Mouse (Mus musculus): Measurements from ENCODE around the gene Hdhd5. TPM values are rescaled to one million over a fixed set of nuclear protein-coding genes. Genes with fewer than 3 reads are reported as not detected.

Hdhd5 gene
- polyA plus RNA-seq, 1 experiment from 2014 or later = 15.9 TPM

GRCm38 (mm10) chr6:120473427-120473826 is 57.7 kb downstream of the Hdhd5 start:
- no peak for TF ChIP-seq CTCF (IDR thresholded peaks at IDR 0.05; ENCODE audit: low read depth)
- Histone ChIP-seq H3K27me3 (ENCODE audit: insufficient read depth, low read length) (no peaks in the 10 kb centered on the region), H3K9me3 (replicated peaks; ENCODE audit: low read length) (no peaks in the 10 kb centered on the region), H3K4me2 (ENCODE audit: low read length) (no peak overlapping the region), H3K9ac (ENCODE audit: low read depth, low read length) (no peak overlapping the region), H3K4me3 (replicated peaks; ENCODE audit: low read depth, low read length) (no peak overlapping the region), H3K27ac (no peak overlapping the region), H3K4me1 (replicated peaks; ENCODE audit: insufficient read depth, low read length) (no peaks in the 10 kb centered on the region; the same call in 1 of the 2 replicates), H3K36me3 (ENCODE audit: insufficient read depth, low read length) (no peaks in the 10 kb centered on the region)
- 0 out of 2 replicates have a peak, but pooled peaks have one; percentile 53 for ATAC-seq (replicated peaks; ENCODE audit: low FRiP score, low read depth)
- DNase-seq (ENCODE audit: low spot score) = no peak
- 41% methylated on average over 5 of the region's 5 CpGs for WGBS

- TF ChIP-seq CTCF (IDR thresholded peaks at IDR 0.05; ENCODE audit: low read depth) = no peak
- WGBS = 35% methylated on average over 8 of the region's 8 CpGs
- no peak overlapping the region for H3K4me2 ChIP-seq (ENCODE audit: low read length)
These were observed 58.5 kb downstream of the Hdhd5 start for GRCm38 (mm10) chr6:120472455-120473140.

GRCm38 (mm10) chr6:120471991-120472441 is 59.1 kb downstream of the Hdhd5 start:
- 35% methylated on average over 5 of the region's 5 CpGs for WGBS
- no peaks in the 10 kb centered on the region for H3K36me3 ChIP-seq (ENCODE audit: insufficient read depth, low read length)
- H3K27me3 ChIP-seq (ENCODE audit: insufficient read depth, low read length) = no peaks in the 10 kb centered on the region
- DNase-seq (ENCODE audit: low spot score) (no peak), ATAC-seq (replicated peaks; ENCODE audit: low FRiP score, low read depth) (no peak)
- TF ChIP-seq CTCF (IDR thresholded peaks at IDR 0.05; ENCODE audit: low read depth) = no peak
- no peak overlapping the region for H3K4me3 ChIP-seq (replicated peaks; ENCODE audit: low read depth, low read length)
- no peaks in the 10 kb centered on the region for H3K9me3 ChIP-seq (replicated peaks; ENCODE audit: low read length)
- H3K9ac ChIP-seq (ENCODE audit: low read depth, low read length) = no peak overlapping the region
- H3K4me2 ChIP-seq (ENCODE audit: low read length) = no peak overlapping the region
- no peak overlapping the region for H3K27ac ChIP-seq
- no peaks in the 10 kb centered on the region; the same call in 1 of the 2 replicates for H3K4me1 ChIP-seq (replicated peaks; ENCODE audit: insufficient read depth, low read length)

More at GRCm38 (mm10) chr6:120472455-120473140, 58.5 kb downstream of the Hdhd5 start:
- H3K9me3 ChIP-seq (replicated peaks; ENCODE audit: low read length) = no peaks in the 10 kb centered on the region
- ATAC-seq (replicated peaks; ENCODE audit: low FRiP score, low read depth) = no peak
- no peak overlapping the region for H3K9ac ChIP-seq (ENCODE audit: low read depth, low read length)
- no peak overlapping the region for H3K27ac ChIP-seq
- H3K4me3 ChIP-seq (replicated peaks; ENCODE audit: low read depth, low read length) = no peak overlapping the region
- no peak for DNase-seq (ENCODE audit: low spot score)
- H3K36me3 ChIP-seq (ENCODE audit: insufficient read depth, low read length) = no peaks in the 10 kb centered on the region
- H3K27me3 ChIP-seq (ENCODE audit: insufficient read depth, low read length) = no peaks in the 10 kb centered on the region
- no peaks in the 10 kb centered on the region; the same call in 1 of the 2 replicates for H3K4me1 ChIP-seq (replicated peaks; ENCODE audit: insufficient read depth, low read length)

- TF ChIP-seq CTCF (IDR thresholded peaks at IDR 0.05; ENCODE audit: low read depth) = no peak
- WGBS = 87% methylated on average over 1 of the region's 1 CpGs
- ATAC-seq (replicated peaks; ENCODE audit: low FRiP score, low read depth) (no peak), DNase-seq (ENCODE audit: low spot score) (no peak)
- H3K27ac ChIP-seq = no peak overlapping the region
- no peak overlapping the region for H3K4me3 ChIP-seq (replicated peaks; ENCODE audit: low read depth, low read length)
- no peaks in the 10 kb centered on the region; the same call in 1 of the 2 replicates for H3K4me1 ChIP-seq (replicated peaks; ENCODE audit: insufficient read depth, low read length)
- no peak overlapping the region for H3K9ac ChIP-seq (ENCODE audit: low read depth, low read length)
- H3K27me3 ChIP-seq (ENCODE audit: insufficient read depth, low read length) = no peaks in the 10 kb centered on the region
- no peaks in the 10 kb centered on the region for H3K9me3 ChIP-seq (replicated peaks; ENCODE audit: low read length)
- H3K36me3 ChIP-seq (ENCODE audit: insufficient read depth, low read length) = no peaks in the 10 kb centered on the region
- no peak overlapping the region for H3K4me2 ChIP-seq (ENCODE audit: low read length)
These were observed 60.5 kb downstream of the Hdhd5 start for GRCm38 (mm10) chr6:120470666-120471065.

GRCm38 (mm10) chr6:120469770-120470169 is 61.3 kb downstream of the Hdhd5 start:
- no peaks in the 10 kb centered on the region for H3K36me3 ChIP-seq (ENCODE audit: insufficient read depth, low read length)
- H3K4me2 ChIP-seq (ENCODE audit: low read length) = no peak overlapping the region
- H3K27me3 ChIP-seq (ENCODE audit: insufficient read depth, low read length) = no peaks in the 10 kb centered on the region
- H3K4me1 ChIP-seq (replicated peaks; ENCODE audit: insufficient read depth, low read length) = no peaks in the 10 kb centered on the region; the same call in 1 of the 2 replicates
- H3K9ac ChIP-seq (ENCODE audit: low read depth, low read length) = no peak overlapping the region
- no peaks in the 10 kb centered on the region for H3K9me3 ChIP-seq (replicated peaks; ENCODE audit: low read length)
- no peak overlapping the region for H3K4me3 ChIP-seq (replicated peaks; ENCODE audit: low read depth, low read length)
- H3K27ac ChIP-seq = no peak overlapping the region
- TF ChIP-seq CTCF (IDR thresholded peaks at IDR 0.05; ENCODE audit: low read depth) = no peak
- ATAC-seq (replicated peaks; ENCODE audit: low FRiP score, low read depth) (no peak), DNase-seq (ENCODE audit: low spot score) (no peak)

- no peak overlapping the region for H3K27ac ChIP-seq
- peak; percentile 23; the same call in 1 of the 2 replicates for TF ChIP-seq CTCF (IDR thresholded peaks at IDR 0.05; ENCODE audit: low read depth)
- H3K4me1 ChIP-seq (replicated peaks; ENCODE audit: insufficient read depth, low read length) = no peaks in the 10 kb centered on the region; the same call in 1 of the 2 replicates
- H3K27me3 ChIP-seq (ENCODE audit: insufficient read depth, low read length) = no peaks in the 10 kb centered on the region
- DNase-seq (ENCODE audit: low spot score) = no peak
- no peak overlapping the region for H3K4me3 ChIP-seq (replicated peaks; ENCODE audit: low read depth, low read length)
- no peaks in the 10 kb centered on the region for H3K9me3 ChIP-seq (replicated peaks; ENCODE audit: low read length)
- no peaks in the 10 kb centered on the region for H3K36me3 ChIP-seq (ENCODE audit: insufficient read depth, low read length)
- ATAC-seq (replicated peaks; ENCODE audit: low FRiP score, low read depth) = no peak
- 71% methylated on average over 3 of the region's 3 CpGs for WGBS
- H3K4me2 ChIP-seq (ENCODE audit: low read length) = no peak overlapping the region
- H3K9ac ChIP-seq (ENCODE audit: low read depth, low read length) = no peak overlapping the region
These were observed 61.9 kb downstream of the Hdhd5 start for GRCm38 (mm10) chr6:120469268-120469667.
